Mouse (Mus musculus): ENCODE results near the gene Tbce.

DNA sequence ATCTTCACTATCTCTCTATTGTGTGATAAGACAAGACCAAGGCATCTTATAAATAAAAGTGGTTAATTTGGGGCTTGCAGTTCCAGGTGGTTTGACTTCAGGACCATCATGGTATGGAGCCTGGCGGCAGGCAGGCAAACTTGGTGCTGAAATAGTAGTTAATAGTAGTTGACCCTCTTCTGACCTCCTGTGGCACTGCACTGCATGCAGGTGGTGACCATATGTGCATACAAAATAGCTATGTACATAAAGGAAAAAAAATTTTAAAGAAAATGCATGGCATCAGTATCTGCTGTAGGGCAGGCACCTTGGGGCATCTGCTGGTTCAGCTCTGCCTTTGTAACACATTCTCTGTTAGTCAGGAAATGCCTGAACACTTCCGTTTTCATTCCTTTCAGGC is 49.0 kb downstream of the Tbce start:
- TF ChIP-seq CTCF (conservative IDR thresholded peaks at IDR 0.05; ENCODE audit: low read length), result no peak
- TF ChIP-seq POU5F1 (IDR thresholded peaks at IDR 0.05; ENCODE audit: borderline replicate concordance, low read length), result no peak
- TF ChIP-seq NANOG (IDR thresholded peaks at IDR 0.05; ENCODE audit: borderline replicate concordance, low read length), result no peak
